Mouse (Mus musculus) liver, adult (tissue): ENCODE results near the gene Rab26.

ENCODE experiments used
- GATA4 ChIP-seq: IDR thresholded peaks from 2 replicates; pipeline ENCODE4 v1.6.1; 2014; ENCODE audit warnings: mild to moderate bottlenecking, low read length; ENCODE audit not compliant: insufficient replicate concordance

Gene Rab26

GRCm38 (mm10) chr17:24505286-24505955 lies 28.6 kb downstream of the Rab26 start:
- no peak for TF ChIP-seq GATA4

- TF ChIP-seq GATA4, result no peak
Measured at GRCm38 (mm10) chr17:24504085-24504484, 29.9 kb downstream of the Rab26 start.

- no peak for TF ChIP-seq GATA4
Measured at GRCm38 (mm10) chr17:24502208-24502607, 31.8 kb downstream of the Rab26 start.

- no peak for TF ChIP-seq GATA4
Measured at GRCm38 (mm10) chr17:24496026-24496425, 38.0 kb downstream of the Rab26 start.

- no peak for TF ChIP-seq GATA4
Measured at GRCm38 (mm10) chr17:24495443-24495842, 38.6 kb downstream of the Rab26 start.

GRCm38 (mm10) chr17:24494627-24495335 lies 39.2 kb downstream of the Rab26 start:
- TF ChIP-seq GATA4, result no peak

GRCm38 (mm10) chr17:24490399-24490798 lies 43.6 kb downstream of the Rab26 start:
- TF ChIP-seq GATA4, result no peak

GRCm38 (mm10) chr17:24489265-24490030 lies 44.6 kb downstream of the Rab26 start:
- no peak for TF ChIP-seq GATA4

GRCm38 (mm10) chr17:24488662-24489264 lies 45.2 kb downstream of the Rab26 start:
- TF ChIP-seq GATA4, result no peak

- no peak for TF ChIP-seq GATA4
Measured at GRCm38 (mm10) chr17:24488186-24488661, 45.8 kb downstream of the Rab26 start, which contains the start of gene Caskin1. TSS of gene Caskin1 (plus strand) at chr17:24488601.

- no peak for TF ChIP-seq GATA4
Measured at GRCm38 (mm10) chr17:24485090-24485860, 48.7 kb downstream of the Rab26 start.

- TF ChIP-seq GATA4, result no peak
Measured at GRCm38 (mm10) chr17:24483495-24483894, 50.5 kb downstream of the Rab26 start.

- no peak for TF ChIP-seq GATA4
Measured at GRCm38 (mm10) chr17:24481027-24481815, 52.8 kb downstream of the Rab26 start.
